Mouse (Mus musculus) bone marrow macrophage, adult 2 months (primary cell): Measurements from ENCODE around the gene Gcfc2. TPM values are rescaled to one million over a fixed set of nuclear protein-coding genes. Genes with fewer than 3 reads are reported as not detected.

Experiments
- H3K27ac ChIP-seq: 2 replicates; pipeline ENCODE4 v1.5.1; 2012; ENCODE audit warnings: low read depth, low read length; ENCODE audit not compliant: insufficient read depth
- H3K4me1 ChIP-seq: 2 replicates; pipeline ENCODE4 v1.6.1; 2012; ENCODE audit warnings: low read length; ENCODE audit not compliant: control insufficient read depth, insufficient read depth
- H3K4me3 ChIP-seq: 2 replicates; pipeline ENCODE4 v1.5.1; 2012; ENCODE audit warnings: mild to moderate bottlenecking, low read length, moderate library complexity; ENCODE audit not compliant: insufficient read depth
- CTCF ChIP-seq: IDR thresholded peaks from 2 replicates; pipeline ENCODE4 v1.5.1; 2012; ENCODE audit warnings: low read depth, mild to moderate bottlenecking, low read length, moderate library complexity
- POLR2A ChIP-seq: IDR thresholded peaks from 2 replicates; pipeline ENCODE4 v1.6.1; 2012; ENCODE audit warnings: mild to moderate bottlenecking, low read depth, low read length, borderline replicate concordance
- polyA plus RNA-seq: library from polyadenylated mRNA; stranded (reverse); fragments of >200 nt; gene quantifications from 2 replicates; pipeline ENCODE4 v1.2.4, GENCODE M21; 2012; ENCODE audit not compliant: missing spikeins, insufficient read depth, insufficient read length

Gcfc2 gene
- polyA plus RNA-seq, 1 experiment, result 9.1 TPM

DNA sequence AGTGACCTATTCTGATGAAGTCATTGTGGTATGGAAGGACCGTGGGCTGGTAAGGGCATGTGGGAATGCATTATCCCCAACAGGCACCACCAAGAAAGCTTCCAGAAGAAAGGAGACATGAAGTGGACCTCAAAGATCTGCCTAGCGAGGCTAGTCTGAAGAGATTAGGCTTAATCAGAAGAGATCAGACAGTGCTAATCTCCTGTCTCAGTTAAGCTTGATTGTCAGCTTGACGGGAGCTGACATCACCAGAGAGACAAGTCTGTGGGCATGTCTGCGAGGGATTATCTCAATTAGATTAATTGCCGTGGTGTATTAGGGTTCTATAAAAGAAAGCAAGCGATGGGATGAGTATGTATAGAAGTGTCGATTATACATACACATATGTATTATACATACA, 47.7 kb downstream of the Gcfc2 start:
- Histone ChIP-seq H3K27ac (no peak overlapping the region), H3K4me1 (no peaks in the 10 kb centered on the region), H3K4me3 (no peak overlapping the region)
- no peak for TF ChIP-seq POLR2A
- no peak for TF ChIP-seq CTCF

DNA sequence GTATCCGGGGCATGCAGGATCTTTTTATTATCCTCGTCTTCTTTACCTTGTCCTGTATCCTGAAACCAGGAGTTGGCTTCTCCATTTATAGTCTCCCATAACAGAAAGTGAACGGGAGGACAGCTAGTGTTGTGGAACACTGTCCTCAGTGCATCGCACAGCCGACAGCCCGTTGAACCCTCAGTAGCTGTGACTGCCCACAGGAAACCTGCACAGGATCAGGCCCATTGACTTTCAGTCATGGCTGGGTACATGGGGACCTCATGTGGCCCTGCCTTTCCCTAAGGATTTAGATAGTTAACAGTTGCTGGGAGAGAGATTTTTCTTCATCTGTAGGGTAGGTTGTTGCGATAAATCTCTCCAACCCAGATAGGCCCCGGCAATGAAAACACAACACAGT, 49.1 kb downstream of the Gcfc2 start:
- no peak for TF ChIP-seq POLR2A
- TF ChIP-seq CTCF, result no peak
- Histone ChIP-seq H3K4me1 (no peaks in the 10 kb centered on the region), H3K27ac (no peak overlapping the region), H3K4me3 (no peak overlapping the region)

DNA sequence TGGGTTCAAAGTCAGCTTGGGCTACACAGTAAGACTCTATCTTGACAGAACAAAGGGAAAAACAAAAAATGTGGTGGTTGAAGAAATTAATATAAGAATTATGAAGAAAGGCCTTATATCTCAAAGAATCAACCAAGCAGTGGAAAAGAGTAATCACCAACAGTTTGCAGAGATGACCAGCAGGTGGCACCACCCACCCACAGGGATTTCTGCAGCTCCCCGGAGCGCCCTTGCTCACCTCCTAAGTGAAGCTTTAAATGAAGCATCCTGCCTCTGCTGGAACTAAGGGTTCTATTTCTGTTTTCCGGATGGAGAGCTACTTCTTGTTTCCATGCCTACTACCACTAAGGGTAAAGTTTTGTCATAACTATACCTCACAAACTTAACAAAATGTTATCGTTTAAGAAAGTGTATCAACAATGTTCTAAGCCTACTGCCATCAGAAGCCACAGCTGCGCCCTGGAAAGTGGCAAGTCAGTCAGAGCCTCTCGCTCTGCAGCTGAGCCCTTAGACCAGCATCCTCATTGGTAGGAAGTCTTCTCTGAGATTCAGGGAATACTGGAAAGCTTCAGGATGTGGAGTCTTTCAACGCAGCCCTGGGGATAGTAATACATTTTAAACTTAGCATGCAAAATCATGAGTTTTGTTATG, 52.6 kb downstream of the Gcfc2 start:
- H3K27ac ChIP-seq, result no peak overlapping the region
- TF ChIP-seq CTCF, result peak; percentile 47; the same call in 1 of the 2 replicates
- no peak for TF ChIP-seq POLR2A

DNA sequence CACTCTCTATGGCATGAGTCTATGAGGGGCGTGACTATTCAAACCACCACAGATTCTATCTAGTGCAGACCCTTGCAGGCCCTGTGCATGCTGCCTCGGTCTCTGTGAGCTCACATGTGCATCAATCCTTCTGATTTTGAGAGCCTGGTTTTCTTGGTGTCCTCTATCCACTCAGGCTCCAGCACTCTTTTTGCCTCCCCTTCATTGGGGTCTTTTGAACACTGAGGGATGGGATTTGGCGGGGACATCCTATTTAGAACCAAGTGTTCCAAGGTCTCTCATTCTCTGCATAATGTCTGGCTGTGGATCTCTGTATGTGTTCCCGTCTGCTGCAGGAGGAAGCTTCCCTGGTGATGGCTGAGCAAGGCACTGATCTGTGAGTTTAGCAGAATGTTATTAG, 55.8 kb downstream of the Gcfc2 start:
- H3K4me1 ChIP-seq, result no peaks in the 10 kb centered on the region
- TF ChIP-seq CTCF (no peak), POLR2A (no peak)
- H3K4me3 ChIP-seq, result no peak overlapping the region
- no peak overlapping the region for H3K27ac ChIP-seq

More for the DNA sequence above, 52.6 kb downstream of the Gcfc2 start:
- H3K4me3 ChIP-seq, result no peak overlapping the region
- H3K4me1 ChIP-seq, result no peaks in the 10 kb centered on the region

DNA sequence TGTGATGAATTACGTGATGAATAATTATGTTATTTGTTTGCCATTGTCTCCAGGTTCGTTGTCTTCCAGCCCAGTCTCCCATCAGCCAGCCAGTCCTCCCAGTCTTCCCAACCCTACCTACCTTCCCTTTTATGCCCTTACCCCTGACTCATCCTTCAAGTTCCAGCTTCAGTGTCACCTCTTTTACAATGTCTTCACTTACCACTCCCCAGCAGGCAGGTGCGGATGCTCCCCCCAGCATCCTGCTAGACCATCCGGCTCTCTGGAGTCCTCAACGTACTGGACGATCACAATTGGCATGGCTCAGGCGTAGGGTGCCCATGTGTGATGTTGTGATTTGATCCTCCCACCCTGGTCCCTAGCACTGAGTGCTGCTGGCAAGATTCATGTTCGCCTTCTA, 62.7 kb downstream of the Gcfc2 start:
- no peak for TF ChIP-seq POLR2A
- H3K4me3 ChIP-seq, result no peak overlapping the region
- H3K4me1 ChIP-seq, result peaks cover 3% of the 10 kb centered on the region
- H3K27ac ChIP-seq, result no peak overlapping the region

DNA sequence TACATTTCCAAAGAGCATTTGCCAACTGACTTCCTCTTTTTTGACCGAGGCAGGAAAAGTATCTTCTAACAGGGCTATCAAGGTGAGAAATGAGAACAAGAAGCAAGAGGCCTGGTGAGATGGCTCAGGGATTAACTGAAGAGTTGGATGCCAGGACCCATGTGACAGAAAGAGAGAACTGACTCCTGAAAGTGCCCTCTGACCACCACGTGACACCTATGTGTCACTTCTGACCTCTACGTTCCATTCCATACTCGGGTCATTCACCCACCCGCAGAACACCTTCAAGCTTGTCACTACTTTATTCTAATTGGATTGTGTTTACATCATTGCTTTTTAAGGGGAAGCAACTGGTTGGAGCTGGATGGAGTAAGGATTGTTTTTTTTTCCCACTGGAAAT, 63.1 kb downstream of the Gcfc2 start:
- peaks cover 3% of the 10 kb centered on the region for H3K4me1 ChIP-seq
- no peak overlapping the region for H3K4me3 ChIP-seq
- no peak for TF ChIP-seq CTCF
- no peak for TF ChIP-seq POLR2A
- H3K27ac ChIP-seq, result no peak overlapping the region

DNA sequence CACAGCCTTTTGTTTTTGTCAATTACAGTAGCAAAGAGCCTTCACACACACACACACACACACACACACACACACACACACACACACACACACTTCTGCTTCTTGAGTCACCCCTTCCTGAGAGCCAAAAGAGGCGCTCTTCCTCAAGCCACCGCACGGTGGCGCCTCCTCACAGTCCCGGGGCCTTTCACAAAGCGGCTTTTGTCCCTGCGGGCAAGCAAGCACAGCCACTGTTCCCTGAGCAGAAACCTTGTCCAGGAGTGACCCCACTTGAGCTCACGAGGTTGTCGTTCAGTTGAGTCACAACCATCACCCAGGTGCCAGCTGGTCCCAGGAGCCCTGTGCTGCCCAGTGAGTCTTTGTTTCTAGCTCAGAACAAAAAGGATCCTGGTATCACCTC, 63.5 kb downstream of the Gcfc2 start:
- H3K4me1 ChIP-seq, result peaks cover 3% of the 10 kb centered on the region

DNA sequence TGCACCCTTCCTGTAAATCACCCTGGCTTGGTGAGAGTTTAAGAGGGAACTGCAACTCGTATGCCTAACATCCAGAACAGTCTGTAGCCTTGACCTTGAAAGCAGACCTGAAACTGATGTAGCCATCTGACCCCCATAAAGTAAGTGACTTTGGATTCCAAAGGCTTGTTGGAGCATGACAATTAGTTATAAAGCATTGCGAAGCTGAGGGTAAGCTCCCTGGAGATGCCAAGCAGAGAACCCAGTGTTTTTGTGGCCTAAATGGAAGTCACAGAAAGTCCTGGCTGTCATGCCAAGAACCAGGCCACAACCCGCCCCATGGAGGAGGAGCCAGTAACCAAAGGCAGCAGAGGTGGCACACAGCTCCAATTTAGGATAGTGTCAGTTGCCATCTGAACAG, 64.1 kb downstream of the Gcfc2 start:
- TF ChIP-seq POLR2A (no peak), CTCF (no peak)
- Histone ChIP-seq H3K27ac (no peak overlapping the region), H3K4me1 (peaks cover 3% of the 10 kb centered on the region), H3K4me3 (no peak overlapping the region)

More for the DNA sequence above, 63.5 kb downstream of the Gcfc2 start:
- Histone ChIP-seq H3K4me3 (no peak overlapping the region), H3K27ac (no peak overlapping the region)
- TF ChIP-seq CTCF (peak; percentile 77), POLR2A (no peak)

DNA sequence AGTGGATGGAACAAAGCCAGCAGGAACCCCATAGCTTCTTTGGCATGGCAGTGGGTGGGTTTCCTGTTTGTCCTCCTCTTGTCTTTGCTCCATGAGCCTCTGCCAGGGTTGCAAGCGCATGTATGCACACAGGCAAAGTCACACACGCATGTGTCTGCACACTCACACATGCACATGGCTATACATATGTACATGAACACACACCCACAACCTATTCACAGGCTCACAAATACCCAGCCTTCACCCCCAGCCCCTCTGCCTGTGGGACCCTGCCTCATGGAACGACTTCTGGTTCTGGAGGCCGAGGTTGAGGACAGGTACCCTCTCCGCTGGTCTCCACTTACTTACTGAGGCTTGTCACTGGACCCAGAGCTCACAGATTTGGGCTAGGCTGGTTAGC, 64.9 kb downstream of the Gcfc2 start:
- no peak for TF ChIP-seq CTCF
- no peak for TF ChIP-seq POLR2A
- peaks cover 3% of the 10 kb centered on the region for H3K4me1 ChIP-seq

DNA sequence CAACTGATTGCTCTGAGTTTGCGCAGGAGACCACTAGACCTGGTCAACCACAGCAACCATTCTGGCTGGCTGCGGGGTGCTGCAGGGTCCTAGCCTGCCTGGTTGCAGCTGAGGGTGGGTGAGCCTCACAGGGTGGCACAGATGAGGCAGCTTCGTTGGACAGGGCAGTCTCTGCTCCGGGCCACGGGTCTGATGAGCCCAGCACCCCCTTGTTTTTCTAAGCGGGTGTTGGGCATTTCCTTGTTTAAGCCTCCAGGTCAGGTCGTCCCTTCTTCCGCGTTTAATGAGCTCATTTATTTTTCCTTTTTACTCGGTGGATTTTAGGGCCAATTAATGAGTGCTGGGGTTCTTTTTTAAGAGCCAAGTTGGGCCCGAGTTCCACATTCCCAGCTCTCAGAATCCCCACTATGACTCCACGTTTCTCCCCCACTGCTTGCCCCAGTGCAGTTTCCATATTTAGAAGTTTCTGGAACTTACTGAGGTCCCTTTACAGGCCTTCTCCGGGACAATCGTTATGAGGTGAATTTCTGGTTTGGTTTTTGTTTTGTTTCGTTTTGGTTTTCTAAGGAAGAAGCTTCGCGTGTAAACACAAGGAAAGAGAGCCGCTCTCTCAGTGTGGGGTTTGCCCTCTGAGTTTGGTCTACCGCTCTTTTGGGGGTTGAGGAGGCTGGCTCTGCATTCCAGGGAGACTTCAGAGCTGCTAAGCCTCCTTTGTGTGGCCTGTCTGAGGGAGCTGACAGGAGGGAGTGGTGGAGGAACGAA, 66.8 kb downstream of the Gcfc2 start:
- no peak overlapping the region for H3K27ac ChIP-seq
- H3K4me1 ChIP-seq, result peaks cover 3% of the 10 kb centered on the region
- no peak overlapping the region for H3K4me3 ChIP-seq
- no peak for TF ChIP-seq POLR2A
- TF ChIP-seq CTCF, result no peak

More for the DNA sequence above, 64.9 kb downstream of the Gcfc2 start:
- no peak overlapping the region for H3K4me3 ChIP-seq
- H3K27ac ChIP-seq, result no peak overlapping the region

Other genes starting within 250 kb of the Gcfc2 start
- gene Mrpl19, start 42.3 kb downstream of the Gcfc2 start, polyA plus RNA-seq, result 18.3 and 22.3 TPM in 2 replicates
- gene Eva1a, start 117.4 kb downstream of the Gcfc2 start, polyA plus RNA-seq, result not detected in 2 replicates